Mouse (Mus musculus): ENCODE results near the gene Znrd1as. TPM values are rescaled to one million over a fixed set of nuclear protein-coding genes. Genes with fewer than 3 reads are reported as not detected.

Gene Znrd1as
- polyA plus RNA-seq, 1 experiment from 2014 or later, result 9.8 TPM

- H3K9me3 ChIP-seq (ENCODE audit: control insufficient read depth, low read length), result no peaks in the 10 kb centered on the region
- no peaks in the 10 kb centered on the region for H3K27me3 ChIP-seq (ENCODE audit: control insufficient read depth, insufficient read depth, low read length)
- no peak overlapping the region for H3K9ac ChIP-seq (ENCODE audit: low read depth, low read length)
- no peak overlapping the region for H3K4me3 ChIP-seq (ENCODE audit: low read depth, low read length)
- ATAC-seq (ENCODE audit: low FRiP score) (no peak), DNase-seq (ENCODE audit: low spot score) (no peak)
- no peaks in the 10 kb centered on the region for H3K4me1 ChIP-seq (replicated peaks; ENCODE audit: control insufficient read depth, insufficient read depth, low read length)
- no peaks in the 10 kb centered on the region for H3K36me3 ChIP-seq (ENCODE audit: control insufficient read depth, insufficient read depth, low read length)
- H3K4me2 ChIP-seq (replicated peaks; ENCODE audit: low read depth, low read length), result no peak overlapping the region
- H3K27ac ChIP-seq (ENCODE audit: low read depth, low read length), result no peak overlapping the region
- WGBS, result 56% methylated on average over 10 of the region's 10 CpGs
These were observed 30.8 kb upstream of the Znrd1as start for GRCm38 (mm10) chr17:36927496-36928120.

- Histone ChIP-seq H3K9me3 (ENCODE audit: control insufficient read depth, low read length) (no peaks in the 10 kb centered on the region), H3K4me2 (replicated peaks; ENCODE audit: low read depth, low read length) (no peak overlapping the region), H3K4me1 (replicated peaks; ENCODE audit: control insufficient read depth, insufficient read depth, low read length) (no peaks in the 10 kb centered on the region), H3K4me3 (ENCODE audit: low read depth, low read length) (no peak overlapping the region), H3K9ac (ENCODE audit: low read depth, low read length) (no peak overlapping the region), H3K36me3 (ENCODE audit: control insufficient read depth, insufficient read depth, low read length) (no peaks in the 10 kb centered on the region), H3K27me3 (ENCODE audit: control insufficient read depth, insufficient read depth, low read length) (no peaks in the 10 kb centered on the region), H3K27ac (ENCODE audit: low read depth, low read length) (no peak overlapping the region)
- DNase-seq (ENCODE audit: low spot score) (no peak), ATAC-seq (ENCODE audit: low FRiP score) (no peak)
- WGBS, result 79% methylated on average over 12 of the region's 12 CpGs
These were observed 29.0 kb upstream of the Znrd1as start for GRCm38 (mm10) chr17:36929236-36929932.

- H3K36me3 ChIP-seq (ENCODE audit: control insufficient read depth, insufficient read depth, low read length), result no peaks in the 10 kb centered on the region
These were observed 28.2 kb upstream of the Znrd1as start for GRCm38 (mm10) chr17:36930233-36930632.

GRCm38 (mm10) chr17:36931130-36931529 is 27.3 kb upstream of the Znrd1as start:
- ATAC-seq (ENCODE audit: low FRiP score), result no peak
- H3K9ac ChIP-seq (ENCODE audit: low read depth, low read length), result no peak overlapping the region
- WGBS, result 85% methylated on average over 4 of the region's 4 CpGs

More at GRCm38 (mm10) chr17:36930233-36930632, 28.2 kb upstream of the Znrd1as start:
- Histone ChIP-seq H3K4me3 (ENCODE audit: low read depth, low read length) (no peak overlapping the region), H3K4me1 (replicated peaks; ENCODE audit: control insufficient read depth, insufficient read depth, low read length) (no peaks in the 10 kb centered on the region), H3K27ac (ENCODE audit: low read depth, low read length) (no peak overlapping the region), H3K9me3 (ENCODE audit: control insufficient read depth, low read length) (no peaks in the 10 kb centered on the region), H3K27me3 (ENCODE audit: control insufficient read depth, insufficient read depth, low read length) (no peaks in the 10 kb centered on the region), H3K4me2 (replicated peaks; ENCODE audit: low read depth, low read length) (no peak overlapping the region), H3K9ac (ENCODE audit: low read depth, low read length) (no peak overlapping the region)
- ATAC-seq (ENCODE audit: low FRiP score), result no peak
- 77% methylated on average over 6 of the region's 6 CpGs for WGBS
- DNase-seq (ENCODE audit: low spot score), result no peak

GRCm38 (mm10) chr17:36931806-36932205 is 26.6 kb upstream of the Znrd1as start:
- no peaks in the 10 kb centered on the region for H3K27me3 ChIP-seq (ENCODE audit: control insufficient read depth, insufficient read depth, low read length)
- H3K9ac ChIP-seq (ENCODE audit: low read depth, low read length), result no peak overlapping the region
- H3K4me1 ChIP-seq (replicated peaks; ENCODE audit: control insufficient read depth, insufficient read depth, low read length), result no peaks in the 10 kb centered on the region
- no peak overlapping the region for H3K4me2 ChIP-seq (replicated peaks; ENCODE audit: low read depth, low read length)
- WGBS, result 72% methylated on average over 2 of the region's 2 CpGs
- no peaks in the 10 kb centered on the region for H3K9me3 ChIP-seq (ENCODE audit: control insufficient read depth, low read length)
- H3K36me3 ChIP-seq (ENCODE audit: control insufficient read depth, insufficient read depth, low read length), result no peaks in the 10 kb centered on the region
- H3K4me3 ChIP-seq (ENCODE audit: low read depth, low read length), result no peak overlapping the region
- ATAC-seq (ENCODE audit: low FRiP score) (no peak), DNase-seq (ENCODE audit: low spot score) (no peak)
- no peak overlapping the region for H3K27ac ChIP-seq (ENCODE audit: low read depth, low read length)

More at GRCm38 (mm10) chr17:36931130-36931529, 27.3 kb upstream of the Znrd1as start:
- no peaks in the 10 kb centered on the region for H3K36me3 ChIP-seq (ENCODE audit: control insufficient read depth, insufficient read depth, low read length)
- no peak overlapping the region for H3K27ac ChIP-seq (ENCODE audit: low read depth, low read length)
- H3K9me3 ChIP-seq (ENCODE audit: control insufficient read depth, low read length), result no peaks in the 10 kb centered on the region
- no peaks in the 10 kb centered on the region for H3K27me3 ChIP-seq (ENCODE audit: control insufficient read depth, insufficient read depth, low read length)
- H3K4me3 ChIP-seq (ENCODE audit: low read depth, low read length), result no peak overlapping the region
- no peak overlapping the region for H3K4me2 ChIP-seq (replicated peaks; ENCODE audit: low read depth, low read length)
- H3K4me1 ChIP-seq (replicated peaks; ENCODE audit: control insufficient read depth, insufficient read depth, low read length), result no peaks in the 10 kb centered on the region
- DNase-seq (ENCODE audit: low spot score), result no peak

- Histone ChIP-seq H3K9me3 (ENCODE audit: control insufficient read depth, low read length) (no peaks in the 10 kb centered on the region), H3K36me3 (ENCODE audit: control insufficient read depth, insufficient read depth, low read length) (no peaks in the 10 kb centered on the region), H3K4me2 (replicated peaks; ENCODE audit: low read depth, low read length) (no peak overlapping the region), H3K4me3 (ENCODE audit: low read depth, low read length) (no peak overlapping the region), H3K27ac (ENCODE audit: low read depth, low read length) (no peak overlapping the region), H3K9ac (ENCODE audit: low read depth, low read length) (no peak overlapping the region), H3K4me1 (replicated peaks; ENCODE audit: control insufficient read depth, insufficient read depth, low read length) (peaks cover 3% of the 10 kb centered on the region; the same call in 1 of the 2 replicates), H3K27me3 (ENCODE audit: control insufficient read depth, insufficient read depth, low read length) (peaks cover 16% of the 10 kb centered on the region)
- no peak for ATAC-seq (ENCODE audit: low FRiP score)
- 90% methylated on average over 2 of the region's 2 CpGs for WGBS
- no peak for DNase-seq (ENCODE audit: low spot score)
These were observed 20.3 kb upstream of the Znrd1as start for GRCm38 (mm10) chr17:36938056-36938455.

GRCm38 (mm10) chr17:36942391-36942790 is 16.0 kb upstream of the Znrd1as start:
- ATAC-seq (ENCODE audit: low FRiP score), result no peak
- Histone ChIP-seq H3K27ac (ENCODE audit: low read depth, low read length) (no peak overlapping the region), H3K27me3 (ENCODE audit: control insufficient read depth, insufficient read depth, low read length) (peaks cover 37% of the 10 kb centered on the region), H3K9me3 (ENCODE audit: control insufficient read depth, low read length) (no peaks in the 10 kb centered on the region), H3K4me2 (replicated peaks; ENCODE audit: low read depth, low read length) (no peak overlapping the region; the same call in 1 of the 2 replicates), H3K9ac (ENCODE audit: low read depth, low read length) (no peak overlapping the region), H3K36me3 (ENCODE audit: control insufficient read depth, insufficient read depth, low read length) (no peaks in the 10 kb centered on the region), H3K4me3 (ENCODE audit: low read depth, low read length) (no peak overlapping the region), H3K4me1 (replicated peaks; ENCODE audit: control insufficient read depth, insufficient read depth, low read length) (peaks cover 3% of the 10 kb centered on the region; the same call in 1 of the 2 replicates)
- no peak for DNase-seq (ENCODE audit: low spot score)
- WGBS, result 65% methylated on average over 10 of the region's 10 CpGs

GRCm38 (mm10) chr17:36942791-36943471 is 15.5 kb upstream of the Znrd1as start, which contains the start of gene Rnf39:
Rnf39 (plus strand) TSS chr17:36942918.
- peaks cover 3% of the 10 kb centered on the region; the same call in 1 of the 2 replicates for H3K4me1 ChIP-seq (replicated peaks; ENCODE audit: control insufficient read depth, insufficient read depth, low read length)
- H3K27ac ChIP-seq (ENCODE audit: low read depth, low read length), result no peak within 1 kb of the TSS
- peak within 1 kb of the TSS; percentile 55 for H3K4me2 ChIP-seq (replicated peaks; ENCODE audit: low read depth, low read length)
- DNase-seq (ENCODE audit: low spot score) (peak; percentile 34), ATAC-seq (ENCODE audit: low FRiP score) (no peak)
- H3K9me3 ChIP-seq (ENCODE audit: control insufficient read depth, low read length), result no peaks in the 10 kb centered on the region
- 4% methylated on average over 55 of the region's 59 CpGs for WGBS
- H3K36me3 ChIP-seq (ENCODE audit: control insufficient read depth, insufficient read depth, low read length), result no peaks in the 10 kb centered on the region
- H3K9ac ChIP-seq (ENCODE audit: low read depth, low read length), result 0 out of 2 replicates have a peak within 1 kb of the TSS, but pooled peaks have one; percentile 47
- H3K4me3 ChIP-seq (ENCODE audit: low read depth, low read length), result peak within 1 kb of the TSS; percentile 34
- H3K27me3 ChIP-seq (ENCODE audit: control insufficient read depth, insufficient read depth, low read length), result peaks cover 37% of the 10 kb centered on the region
